Mouse (Mus musculus): ENCODE results near the gene Hist1h2af.

DNA sequence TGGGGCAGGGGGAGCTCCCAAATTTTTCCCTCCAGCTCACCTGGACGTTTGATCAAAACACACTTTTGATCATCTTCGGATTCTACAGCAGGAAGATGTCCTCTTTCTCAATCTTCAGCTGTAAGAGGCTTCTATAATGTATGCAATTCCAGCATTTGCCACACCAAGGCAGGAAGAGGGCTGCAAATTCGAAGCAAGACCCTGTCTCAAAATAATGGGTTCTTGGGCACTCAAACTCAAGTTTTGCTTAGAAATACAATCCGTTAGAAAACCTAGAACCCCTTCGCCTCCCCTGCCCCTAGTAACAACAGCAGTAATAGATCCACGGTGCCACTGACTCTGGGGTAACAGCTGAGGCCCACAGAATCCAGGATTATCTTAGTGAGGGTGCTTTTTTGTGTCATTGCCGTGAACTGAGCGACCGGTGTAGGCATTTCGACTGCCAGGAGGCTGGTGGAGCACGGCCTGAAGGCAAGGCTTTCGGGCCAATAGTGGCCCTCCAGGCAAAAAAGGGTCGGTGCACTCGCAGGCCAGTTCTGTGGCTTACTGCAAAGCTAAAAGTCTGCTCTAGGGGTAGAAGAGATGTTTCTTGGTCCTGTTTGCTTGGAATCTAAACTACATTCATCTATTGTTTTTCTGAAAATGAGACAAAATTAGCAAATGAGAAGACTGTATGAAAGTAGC lies 27.9 kb upstream of the Hist1h2af start:
- TF ChIP-seq CTCF (IDR thresholded peaks at IDR 0.05; ENCODE audit: borderline replicate concordance, insufficient read depth, low read depth, low read length) (no peak), POLR2A (IDR thresholded peaks at IDR 0.05; ENCODE audit: borderline replicate concordance, insufficient read depth, low read length) (no peak)

All from cerebellum, adult 2 months (tissue).